Mouse (Mus musculus): ENCODE data around the gene Mss51. TPM values are rescaled to one million over a fixed set of nuclear protein-coding genes. Genes with fewer than 3 reads are reported as not detected.

Gene Mss51
- polyA plus RNA-seq, 1 experiment from 2014 or later = 0.39 TPM

DNA sequence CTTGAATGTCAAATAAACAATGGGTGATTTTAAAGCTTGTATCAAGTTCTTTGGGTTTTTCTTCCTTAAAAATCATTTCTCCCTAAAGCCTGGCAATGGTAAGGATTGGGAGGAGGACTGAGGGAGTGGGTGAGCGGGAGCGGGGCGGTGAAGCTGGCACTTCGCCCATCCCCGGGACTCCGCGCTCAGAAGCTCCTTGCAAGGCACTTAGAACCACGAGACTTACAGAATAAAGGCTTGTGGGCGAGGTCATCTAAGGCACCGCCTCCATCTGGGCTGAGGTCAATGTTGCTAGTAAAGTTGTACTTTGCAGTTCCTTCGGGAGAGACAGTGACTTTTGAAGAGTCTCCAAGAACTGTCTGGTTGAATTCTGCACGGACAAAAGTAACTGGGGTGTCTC, 49.5 kb downstream of the Mss51 start:
- no peak for ATAC-seq (ENCODE audit: low FRiP score, low read depth)
- 0 out of 2 replicates have a peak, but pooled peaks cover 7% of the 10 kb centered on the region for H3K4me1 ChIP-seq (replicated peaks)
- WGBS = 54% methylated on average over 12 of the region's 12 CpGs
- H3K36me3 ChIP-seq = no peaks in the 10 kb centered on the region
- no peak overlapping the region for H3K9ac ChIP-seq
- no peak overlapping the region for H3K4me2 ChIP-seq
- H3K27ac ChIP-seq (replicated peaks) = no peak overlapping the region
- no peaks in the 10 kb centered on the region for H3K27me3 ChIP-seq
- no peaks in the 10 kb centered on the region for H3K9me3 ChIP-seq
- H3K4me3 ChIP-seq = no peak overlapping the region

DNA sequence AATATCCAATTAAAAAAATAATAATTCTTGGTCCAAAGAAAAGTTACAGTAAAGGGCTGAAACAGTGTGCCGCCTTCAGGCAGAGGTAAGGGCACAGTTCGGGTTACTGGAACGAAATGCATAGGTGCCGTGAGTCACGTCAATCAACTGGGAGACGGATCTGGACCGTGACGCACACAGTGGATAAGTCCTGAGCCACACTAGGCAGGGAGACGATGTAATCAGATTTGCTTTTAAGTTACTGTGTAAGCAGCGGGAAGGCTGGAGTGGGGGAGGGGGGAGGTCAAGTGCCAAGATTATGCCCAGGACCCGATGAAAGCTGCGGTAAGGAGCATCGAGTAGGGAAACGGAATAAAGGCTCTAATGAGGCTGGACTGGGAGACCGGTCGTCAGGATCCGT, 54.4 kb downstream of the Mss51 start:
- WGBS = 71% methylated on average over 17 of the region's 17 CpGs

DNA sequence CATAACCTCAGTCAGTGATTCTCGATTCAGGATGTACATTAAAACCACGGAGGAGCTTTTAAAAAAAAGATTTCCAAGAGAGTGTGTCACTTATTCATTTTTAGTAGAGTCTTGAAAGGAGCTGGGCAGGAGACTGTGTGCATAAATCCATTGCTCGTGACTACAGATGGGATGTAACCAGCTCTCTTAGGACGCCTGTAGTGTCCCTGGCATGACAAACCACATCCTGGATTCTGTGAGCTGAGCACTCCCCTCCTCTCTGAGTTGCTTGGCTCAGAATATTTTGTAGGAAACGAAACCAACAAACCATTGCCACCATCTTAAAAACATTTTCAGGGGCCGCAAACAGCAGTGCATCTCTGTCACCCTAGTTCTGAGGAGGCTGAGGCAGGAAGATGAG, 59.7 kb downstream of the Mss51 start:
- no peak for ATAC-seq (ENCODE audit: low FRiP score, low read depth)
- no peaks in the 10 kb centered on the region for H3K4me1 ChIP-seq (replicated peaks)
- no peak overlapping the region for H3K4me2 ChIP-seq
- 77% methylated on average over 6 of the region's 6 CpGs for WGBS
- H3K27me3 ChIP-seq = no peaks in the 10 kb centered on the region
- no peaks in the 10 kb centered on the region for H3K9me3 ChIP-seq
- H3K9ac ChIP-seq = no peak overlapping the region
- H3K27ac ChIP-seq (replicated peaks) = no peak overlapping the region
- no peaks in the 10 kb centered on the region for H3K36me3 ChIP-seq
- H3K4me3 ChIP-seq = no peak overlapping the region

More for the DNA sequence above, 54.4 kb downstream of the Mss51 start:
- Histone ChIP-seq H3K9me3 (no peaks in the 10 kb centered on the region), H3K36me3 (no peaks in the 10 kb centered on the region), H3K27me3 (no peaks in the 10 kb centered on the region), H3K4me1 (replicated peaks) (no peaks in the 10 kb centered on the region), H3K27ac (replicated peaks) (no peak overlapping the region), H3K4me3 (no peak overlapping the region), H3K9ac (no peak overlapping the region), H3K4me2 (no peak overlapping the region)
- ATAC-seq (ENCODE audit: low FRiP score, low read depth) = no peak

Other genes with a start within 250 kb of the Mss51 start
- gene Kcnk16, start 227.7 kb downstream of the Mss51 start, polyA plus RNA-seq (2015; fragmentation: Nextera tagmentation; extraction: Ambion mirVana) = not detected in 2 replicates
- 14.2 and 15.8 TPM in 2 replicates for gene Nudt13, start 202.2 kb downstream of the Mss51 start, polyA plus RNA-seq (2015; fragmentation: Nextera tagmentation; extraction: Ambion mirVana)
- gene Ecd, start 148.8 kb downstream of the Mss51 start, polyA plus RNA-seq (2015; fragmentation: Nextera tagmentation; extraction: Ambion mirVana) = 47.9 and 49.6 TPM in 2 replicates
- 40.0 and 43.0 TPM in 2 replicates for gene Fam149b, start 148.7 kb downstream of the Mss51 start, polyA plus RNA-seq (2015; fragmentation: Nextera tagmentation; extraction: Ambion mirVana)
- 125 and 131 TPM in 2 replicates for gene Dnajc9, start 108.0 kb downstream of the Mss51 start, polyA plus RNA-seq (2015; fragmentation: Nextera tagmentation; extraction: Ambion mirVana)
- gene Mrps16, start 103.3 kb downstream of the Mss51 start, polyA plus RNA-seq (2015; fragmentation: Nextera tagmentation; extraction: Ambion mirVana) = 65.4 and 67.4 TPM in 2 replicates
- 1.1 and 1.5 TPM in 2 replicates for gene Cfap70, start 44.7 kb downstream of the Mss51 start, polyA plus RNA-seq (2015; fragmentation: Nextera tagmentation; extraction: Ambion mirVana)
- 15.8 and 20.6 TPM in 2 replicates for gene Anxa7, start 16.8 kb downstream of the Mss51 start, polyA plus RNA-seq (2015; fragmentation: Nextera tagmentation; extraction: Ambion mirVana)
- gene Ppp3cb, start 49.7 kb upstream of the Mss51 start, polyA plus RNA-seq (2015; fragmentation: Nextera tagmentation; extraction: Ambion mirVana) = 86.6 and 90.7 TPM in 2 replicates
- gene Usp54, start 144.2 kb upstream of the Mss51 start, polyA plus RNA-seq (2015; fragmentation: Nextera tagmentation; extraction: Ambion mirVana) = 10.3 and 11.2 TPM in 2 replicates
- 0.25 TPM in 1 of 2 replicates, not detected in the other for gene Myoz1, start 159.6 kb upstream of the Mss51 start, polyA plus RNA-seq (2015; fragmentation: Nextera tagmentation; extraction: Ambion mirVana)
- gene Synpo2l, start 171.5 kb upstream of the Mss51 start, polyA plus RNA-seq (2015; fragmentation: Nextera tagmentation; extraction: Ambion mirVana) = 0.13 and 0.14 TPM in 2 replicates
- gene Sec24c, start 177.4 kb upstream of the Mss51 start, polyA plus RNA-seq (2015; fragmentation: Nextera tagmentation; extraction: Ambion mirVana) = 89.5 and 101 TPM in 2 replicates
- gene Fut11, start 198.1 kb upstream of the Mss51 start, polyA plus RNA-seq (2015; fragmentation: Nextera tagmentation; extraction: Ambion mirVana) = 29.8 and 30.4 TPM in 2 replicates
- gene Chchd1, start 206.1 kb upstream of the Mss51 start, polyA plus RNA-seq (2015; fragmentation: Nextera tagmentation; extraction: Ambion mirVana) = 172 and 184 TPM in 2 replicates
- 45.1 and 46.9 TPM in 2 replicates for gene Zswim8, start 210.7 kb upstream of the Mss51 start, polyA plus RNA-seq (2015; fragmentation: Nextera tagmentation; extraction: Ambion mirVana)
- gene Ndst2, start 237.7 kb upstream of the Mss51 start, polyA plus RNA-seq (2015; fragmentation: Nextera tagmentation; extraction: Ambion mirVana) = 18.6 and 19.9 TPM in 2 replicates

Data from hindbrain, embryonic 15.5 days (tissue).